Mouse (Mus musculus) limb, embryonic 14.5 days (tissue): ENCODE measurements around the gene Rufy2. TPM values are rescaled to one million over a fixed set of nuclear protein-coding genes. Genes with fewer than 3 reads are reported as not detected.

Experiments
- ATAC-seq: fragments of 200-750 bp; cut with Nextera tagmentation; 2 replicates; pipeline ENCODE4 v1.8.0; 2017; ENCODE audit warnings: low read depth, moderate number of reproducible peaks, moderate TSS enrichment; ENCODE audit not compliant: low FRiP score
- DNase-seq: peaks from one replicate; pipeline ENCODE4 v3.0.0-alpha.2; 2015; ENCODE audit warnings: low spot score
- H3K27ac ChIP-seq: fragments of 300-500 bp; sonication (generic); replicated peaks from 2 replicates; pipeline ENCODE4 v1.5.1; 2014; ENCODE audit warnings: low read depth, mild to moderate bottlenecking, low read length, moderate library complexity, mixed read lengths
- H3K27me3 ChIP-seq: fragments of 300-500 bp; sonication (generic); 2 replicates; pipeline ENCODE4 v1.6.1; 2014; ENCODE audit warnings: low read length, mixed read lengths; ENCODE audit not compliant: control insufficient read depth, insufficient read depth
- H3K36me3 ChIP-seq: fragments of 300-500 bp; sonication (generic); 2 replicates; pipeline ENCODE4 v1.6.1; 2014; ENCODE audit warnings: mild to moderate bottlenecking, low read length, moderate library complexity, mixed read lengths; ENCODE audit not compliant: control insufficient read depth, insufficient read depth
- H3K4me1 ChIP-seq: fragments of 300-500 bp; sonication (generic); 2 replicates; pipeline ENCODE4 v1.6.1; 2014; ENCODE audit warnings: antibody characterized with exemption, low read length, mixed read lengths; ENCODE audit not compliant: control insufficient read depth, insufficient read depth
- H3K4me2 ChIP-seq: fragments of 300-500 bp; sonication (generic); replicated peaks from 2 replicates; pipeline ENCODE4 v1.6.1; 2014; ENCODE audit warnings: low read depth, mild to moderate bottlenecking, low read length, moderate library complexity; ENCODE audit not compliant: severe bottlenecking
- H3K4me3 ChIP-seq: fragments of 300-500 bp; sonication (generic); replicated peaks from 2 replicates; pipeline ENCODE4 v1.5.1; 2014; ENCODE audit warnings: low read length
- H3K9ac ChIP-seq: fragments of 300-500 bp; sonication (generic); 2 replicates; pipeline ENCODE4 v1.6.1; 2014; ENCODE audit warnings: mild to moderate bottlenecking, low read depth, low read length, moderate library complexity; ENCODE audit not compliant: severe bottlenecking
- H3K9me3 ChIP-seq: fragments of 300-500 bp; sonication (generic); 2 replicates; pipeline ENCODE4 v1.6.1; 2016; ENCODE audit warnings: low read length; ENCODE audit not compliant: control insufficient read depth
- POLR2A ChIP-seq: fragments of 200-500 bp; IDR thresholded peaks from 2 replicates; pipeline ENCODE4 v1.8.0; 2012; ENCODE audit warnings: inconsistent platforms, mild to moderate bottlenecking, moderate library complexity, borderline replicate concordance; ENCODE audit not compliant: insufficient read depth, insufficient read length; ENCODE audit errors: extremely low read depth
- WGBS: fragments of 180-500 bp; shearing (Covaris S2); extraction: QIAGEN DNeasy Blood & Tissue Kit; methylation state at CpG from one replicate; pipeline ENCODE4 v1.1.7; 2014; 5-methylcytosine and 5-hydroxymethylcytosine counted together
- polyA plus RNA-seq, 2 experiments: library from polyadenylated mRNA; depleted of rRNA in 1 of 2; stranded (reverse) in 1 of 2; unstranded in 1 of 2; fragments of >200 nt; fragmentation: Nextera tagmentation in 1 of 2; extraction: Ambion mirVana in 1 of 2; gene quantifications; 2 replicates each; pipeline versions ENCODE4 v1.2.1 to v1.2.3; 2012 to 2014

Rufy2 gene
- polyA plus RNA-seq, 2 experiments, result 17.6 to 25.9 TPM

DNA sequence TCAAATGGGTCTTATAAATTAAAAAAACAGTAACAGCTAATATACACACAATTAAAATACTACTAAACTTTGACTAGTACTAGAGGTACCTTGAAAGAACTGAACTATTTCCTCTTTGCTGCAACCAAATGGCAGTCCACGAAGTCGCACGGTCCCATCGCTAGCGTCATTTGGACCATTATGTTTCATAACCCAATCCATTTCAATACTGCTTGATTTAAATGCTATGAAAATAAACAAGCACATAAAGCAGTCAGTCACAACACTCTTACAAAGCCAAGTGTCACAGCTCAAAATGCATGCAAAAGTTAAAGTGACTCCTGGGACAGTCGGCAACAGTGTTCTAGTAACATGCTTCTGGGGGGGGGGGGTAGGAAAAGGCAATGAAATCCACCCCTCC is 39.3 kb downstream of the Rufy2 start:
- H3K36me3 ChIP-seq, result peaks cover 41% of the 10 kb centered on the region
- ATAC-seq, result no peak
- 80% methylated on average over 6 of the region's 6 CpGs for WGBS
- no peak overlapping the region for H3K9ac ChIP-seq
- H3K4me1 ChIP-seq, result peaks cover 12% of the 10 kb centered on the region
- DNase-seq, result no peak
- H3K4me2 ChIP-seq, result no peak overlapping the region
- H3K9me3 ChIP-seq, result no peaks in the 10 kb centered on the region
- H3K27me3 ChIP-seq, result no peaks in the 10 kb centered on the region
- H3K27ac ChIP-seq, result no peak overlapping the region
- no peak for TF ChIP-seq POLR2A
- H3K4me3 ChIP-seq, result no peak overlapping the region

- H3K4me1 ChIP-seq, result peaks cover 23% of the 10 kb centered on the region
- peak overlapping the region; percentile 94 for H3K4me3 ChIP-seq
- peaks cover 17% of the 10 kb centered on the region for H3K36me3 ChIP-seq
- H3K27me3 ChIP-seq, result no peaks in the 10 kb centered on the region
- H3K9ac ChIP-seq, result peak overlapping the region; percentile 100; the same call in 1 of the 2 replicates
- 63% methylated on average over 4 of the region's 4 CpGs for WGBS
- H3K4me2 ChIP-seq, result peak overlapping the region; percentile 59
- H3K9me3 ChIP-seq, result no peaks in the 10 kb centered on the region
- peak; percentile 7 for DNase-seq
- ATAC-seq, result no peak
- TF ChIP-seq POLR2A, result no peak
- H3K27ac ChIP-seq, result 0 out of 2 replicates have a peak overlapping the region, but pooled peaks have one; percentile 13
Measured at GRCm38 (mm10) chr10:63021702-63022101, 41.7 kb downstream of the Rufy2 start.

DNA sequence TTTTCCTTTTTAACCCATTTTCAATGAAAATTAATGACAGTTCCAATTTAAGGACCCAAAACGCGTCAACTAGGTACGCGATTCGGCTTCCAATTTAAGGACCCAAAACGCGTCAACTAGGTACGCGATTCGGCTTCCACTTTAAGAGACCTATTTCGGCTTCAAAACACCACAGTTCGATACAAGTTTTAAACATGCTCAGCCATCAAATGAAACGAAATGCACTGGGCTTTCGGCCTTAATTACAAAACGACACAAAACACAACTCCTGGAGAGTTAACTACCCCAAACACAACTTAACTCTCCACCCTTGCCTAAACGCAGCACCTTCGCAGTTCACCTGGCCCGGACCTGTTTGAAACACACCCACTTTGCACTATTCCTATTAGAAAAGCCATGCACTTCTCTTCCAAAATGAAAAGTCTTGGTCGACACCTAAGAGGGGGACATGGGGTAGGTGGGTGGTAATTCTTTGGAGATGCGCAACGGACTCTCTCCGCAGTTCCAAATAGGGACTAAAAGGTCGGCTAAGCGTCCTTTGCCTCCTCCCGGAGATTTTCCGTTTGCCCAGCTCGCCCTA is 42.6 kb downstream of the Rufy2 start:
- TF ChIP-seq POLR2A, result no peak
- under 1% methylated on average over 27 of the region's 27 CpGs for WGBS
- ATAC-seq (no peak), DNase-seq (peak; percentile 5)
- Histone ChIP-seq H3K36me3 (peaks cover 7% of the 10 kb centered on the region; the same call in 1 of the 2 replicates), H3K4me3 (peak overlapping the region; percentile 94), H3K4me1 (peaks cover 23% of the 10 kb centered on the region), H3K9me3 (no peaks in the 10 kb centered on the region), H3K9ac (peak overlapping the region; percentile 100), H3K27ac (peak overlapping the region; percentile 100), H3K4me2 (peak overlapping the region; percentile 59), H3K27me3 (no peaks in the 10 kb centered on the region)

- DNase-seq (peak; percentile 69), ATAC-seq (peak; percentile 16; the same call in 1 of the 2 replicates)
- Histone ChIP-seq H3K4me3 (peak overlapping the region; percentile 94), H3K27ac (peak overlapping the region; percentile 100), H3K9me3 (no peaks in the 10 kb centered on the region), H3K36me3 (peaks cover 3% of the 10 kb centered on the region; the same call in 1 of the 2 replicates), H3K4me1 (peaks cover 23% of the 10 kb centered on the region), H3K27me3 (no peaks in the 10 kb centered on the region), H3K9ac (peak overlapping the region; percentile 100), H3K4me2 (peak overlapping the region; percentile 59)
- 0% methylated on average over 37 of the region's 68 CpGs for WGBS
- no peak for TF ChIP-seq POLR2A
Measured at GRCm38 (mm10) chr10:63023121-63023748, 43.2 kb downstream of the Rufy2 start.

DNA sequence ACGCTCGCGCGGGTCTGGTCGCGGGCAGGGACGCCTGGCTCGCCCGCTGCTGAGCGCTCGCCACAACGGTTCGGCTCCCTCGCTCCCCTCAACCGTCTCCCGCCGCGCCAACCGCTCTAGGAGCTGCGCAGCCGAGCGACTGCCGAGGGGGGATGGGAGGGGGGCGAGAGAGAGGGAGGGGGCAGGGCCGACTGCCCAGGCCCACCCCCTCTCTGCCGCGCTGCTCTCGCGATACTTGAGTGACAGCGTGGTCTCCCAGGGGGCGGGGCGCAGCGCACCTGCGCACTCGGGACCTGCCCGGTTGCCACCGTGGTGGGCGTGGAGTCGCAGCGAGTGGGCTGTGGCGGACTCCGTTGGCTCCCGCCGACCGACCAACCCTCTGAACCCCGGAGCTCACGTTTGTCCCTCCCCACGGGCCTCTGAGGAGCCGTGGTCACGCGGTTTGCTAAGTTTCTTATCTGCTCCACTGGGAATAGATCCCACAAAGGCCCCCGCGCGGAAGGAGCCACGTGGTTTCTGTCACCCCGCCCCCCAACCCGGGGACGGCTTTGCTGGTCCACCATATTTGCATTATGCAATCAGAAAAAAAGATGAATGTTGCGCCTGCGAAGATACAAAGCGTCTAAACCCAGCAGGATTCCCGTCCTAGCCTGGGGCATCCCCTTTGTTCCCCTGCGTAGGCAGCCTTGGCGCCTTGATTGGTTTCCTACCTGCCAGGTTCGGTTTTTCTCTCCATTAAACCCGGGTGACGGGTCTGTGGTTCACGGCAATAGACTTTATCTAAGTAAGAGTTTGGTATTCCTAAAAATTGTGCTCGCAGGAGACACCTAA is 43.9 kb downstream of the Rufy2 start, which contains the start of the genes Hnrnph3 and Pbld2:
TSS of gene Hnrnph3 (minus strand) at position 469 of the 831 bp plus-strand sequence.
TSS of gene Pbld2 (plus strand) at position 567 of the 831 bp plus-strand sequence.
- peak; percentile 89; the same call in 1 of the 2 replicates for TF ChIP-seq POLR2A
- H3K27me3 ChIP-seq, result no peaks in the 10 kb centered on the region
- no peaks in the 10 kb centered on the region for H3K9me3 ChIP-seq
- peak within 1 kb of the TSS; percentile 67 for H3K4me2 ChIP-seq
- H3K4me1 ChIP-seq, result peaks cover 23% of the 10 kb centered on the region
- ATAC-seq (peak; percentile 95), DNase-seq (peak; percentile 95)
- no peaks in the 10 kb centered on the region for H3K36me3 ChIP-seq
- peak within 1 kb of the TSS; percentile 100 for H3K9ac ChIP-seq
- under 1% methylated on average over 41 of the region's 69 CpGs for WGBS
- peak within 1 kb of the TSS; percentile 100 for H3K27ac ChIP-seq
- peak within 1 kb of the TSS; percentile 94 for H3K4me3 ChIP-seq
